Mouse (Mus musculus) thymus, adult 2 months (tissue): ENCODE data around the gene H2-M10.3.

Experiments used
- CTCF ChIP-seq: fragments of 200-500 bp; IDR thresholded peaks from 2 replicates; pipeline ENCODE4 v1.5.1; 2012; ENCODE audit warnings: mild to moderate bottlenecking, control low read depth, low read length, moderate library complexity, borderline replicate concordance; ENCODE audit not compliant: control insufficient read depth, poor library complexity, insufficient read depth; ENCODE audit errors: extremely low read depth
- POLR2A ChIP-seq: fragments of 200-500 bp; IDR thresholded peaks from 2 replicates; pipeline ENCODE4 v1.6.1; 2012; ENCODE audit warnings: mild to moderate bottlenecking, low read length, control low read depth, moderate library complexity; ENCODE audit not compliant: control insufficient read depth, poor library complexity, insufficient read depth; ENCODE audit errors: extremely low read depth

DNA sequence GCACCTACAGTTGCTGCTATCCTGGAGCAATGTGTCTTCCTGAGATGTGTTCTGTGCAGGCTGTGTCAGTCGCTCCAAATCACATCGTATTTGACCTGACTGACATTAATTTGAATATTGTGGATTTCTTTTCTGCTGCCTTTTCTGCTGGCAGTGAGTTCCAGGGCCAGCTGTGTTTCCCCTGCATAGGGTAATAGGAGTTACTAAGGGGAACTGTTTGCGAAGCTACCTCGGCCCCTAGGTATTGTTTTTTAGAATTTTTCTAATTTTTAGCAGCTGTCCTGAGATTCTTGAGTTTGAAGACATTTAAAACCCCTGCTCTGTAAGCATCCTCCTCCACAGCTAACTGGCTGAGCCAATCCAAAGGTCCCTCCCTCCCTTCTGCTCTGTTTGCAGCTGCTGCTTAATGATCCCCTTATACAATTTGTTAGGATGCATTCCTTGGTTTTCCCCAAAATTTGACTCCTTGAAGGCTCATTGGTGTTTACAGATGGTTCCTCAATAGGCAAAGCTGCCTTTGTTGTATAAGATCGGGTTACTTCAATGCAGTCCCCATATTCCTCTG, 52.4 kb downstream of the H2-M10.3 start:
- TF ChIP-seq POLR2A (no peak), CTCF (no peak)
